Mouse (Mus musculus): ENCODE measurements around the gene Mfn2.

The Mfn2 gene

DNA sequence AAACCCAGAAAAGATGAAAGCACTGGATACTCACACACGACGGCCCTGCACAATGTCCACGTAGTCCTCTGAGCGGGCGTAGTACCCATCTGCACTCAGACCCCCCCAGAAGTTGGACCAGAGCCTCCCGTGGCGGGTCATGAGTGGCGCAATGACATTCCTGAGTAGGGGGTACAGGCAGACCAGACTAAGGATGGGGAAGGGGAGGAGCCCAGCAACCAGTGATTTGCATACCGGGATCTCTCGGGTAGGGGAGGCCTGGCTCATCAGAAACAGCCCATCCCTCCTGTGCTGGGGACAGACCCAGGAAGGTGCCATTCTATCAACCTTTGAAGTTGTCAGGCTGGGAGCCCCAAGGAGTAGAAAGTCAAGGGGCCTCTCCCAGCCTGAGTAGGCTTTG lies 16.5 kb upstream of the Mfn2 start:
- in situ Hi-C loops (cut with MboI; ENCODE audit: unreplicated experiment in 2 of 2) = no loop called here

DNA sequence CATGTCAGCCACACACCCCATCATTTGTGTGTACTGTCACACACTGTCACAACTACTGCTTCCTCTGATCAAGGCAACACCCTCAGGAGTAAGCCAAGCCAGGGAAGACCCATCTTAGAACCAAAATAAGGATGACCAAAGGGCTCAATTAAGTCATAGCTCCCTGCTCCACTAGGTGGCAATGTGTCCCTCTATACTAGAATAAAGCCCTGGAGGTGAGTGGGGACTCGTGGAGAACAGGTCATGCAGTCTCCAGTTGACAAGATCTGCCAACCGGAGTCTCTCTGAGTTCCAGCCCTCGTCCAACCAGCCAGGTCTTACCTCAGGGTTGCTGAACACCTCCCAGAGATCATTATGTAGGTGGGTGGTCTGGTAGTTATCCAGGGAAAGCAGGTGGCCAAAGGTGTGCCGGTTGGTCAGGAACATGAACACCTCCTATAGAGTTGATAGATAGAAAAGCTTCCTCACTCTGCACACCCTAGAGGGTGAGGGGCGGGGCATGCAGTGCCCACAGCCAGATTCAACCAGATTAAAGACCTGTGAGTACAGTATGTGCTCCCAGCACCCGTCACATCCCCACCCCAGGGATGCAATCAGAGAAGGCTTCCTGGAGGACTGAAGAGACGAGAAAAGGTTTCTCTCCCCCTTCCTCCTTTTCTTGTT lies 14.1 kb upstream of the Mfn2 start:
- in situ Hi-C loops (cut with MboI; ENCODE audit: unreplicated experiment in 2 of 2) = no loop called here

DNA sequence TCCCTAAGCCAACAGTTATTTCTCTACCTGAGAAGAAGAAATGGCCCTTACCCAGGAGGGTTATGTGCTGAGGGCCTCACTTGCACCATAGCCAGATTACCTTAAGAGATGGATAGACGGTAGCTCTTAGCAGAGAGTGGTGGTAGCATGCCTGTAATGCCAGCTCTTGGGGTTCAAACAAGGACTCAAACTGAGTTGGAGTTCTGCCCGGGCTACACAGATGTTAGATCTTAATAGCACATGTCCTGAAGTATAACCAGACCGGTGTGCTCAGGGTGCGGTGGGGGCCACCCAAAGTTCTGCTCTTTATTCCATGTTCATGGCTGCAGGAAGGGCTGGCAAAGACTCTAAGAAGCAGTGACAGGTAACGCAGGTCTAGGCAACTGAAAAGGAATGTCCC lies 5.0 kb upstream of the Mfn2 start:
- in situ Hi-C loops (cut with MboI; ENCODE audit: unreplicated experiment in 2 of 2) = no loop called here

DNA sequence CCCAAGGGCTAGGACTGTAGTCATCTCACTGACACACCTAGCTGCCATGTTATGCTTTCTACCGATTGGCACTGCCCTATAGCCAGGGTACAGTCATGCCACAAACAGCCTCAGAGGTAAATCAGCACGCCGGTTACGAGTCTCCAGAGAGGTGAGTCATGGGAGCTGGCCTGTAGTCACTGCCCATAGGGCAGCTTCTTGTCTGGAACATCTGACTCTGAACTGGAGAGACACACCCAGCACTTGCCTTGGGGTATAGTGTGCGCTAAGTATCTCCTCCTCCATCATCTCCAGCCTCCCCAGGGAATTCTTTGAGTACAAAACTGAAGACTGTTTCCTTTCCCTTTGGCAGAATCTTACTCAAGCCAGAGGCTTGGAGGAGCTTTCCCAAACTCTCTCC lies 1.7 kb upstream of the Mfn2 start:
- in situ Hi-C loops (cut with MboI; ENCODE audit: unreplicated experiment in 2 of 2) = no loop called here

DNA sequence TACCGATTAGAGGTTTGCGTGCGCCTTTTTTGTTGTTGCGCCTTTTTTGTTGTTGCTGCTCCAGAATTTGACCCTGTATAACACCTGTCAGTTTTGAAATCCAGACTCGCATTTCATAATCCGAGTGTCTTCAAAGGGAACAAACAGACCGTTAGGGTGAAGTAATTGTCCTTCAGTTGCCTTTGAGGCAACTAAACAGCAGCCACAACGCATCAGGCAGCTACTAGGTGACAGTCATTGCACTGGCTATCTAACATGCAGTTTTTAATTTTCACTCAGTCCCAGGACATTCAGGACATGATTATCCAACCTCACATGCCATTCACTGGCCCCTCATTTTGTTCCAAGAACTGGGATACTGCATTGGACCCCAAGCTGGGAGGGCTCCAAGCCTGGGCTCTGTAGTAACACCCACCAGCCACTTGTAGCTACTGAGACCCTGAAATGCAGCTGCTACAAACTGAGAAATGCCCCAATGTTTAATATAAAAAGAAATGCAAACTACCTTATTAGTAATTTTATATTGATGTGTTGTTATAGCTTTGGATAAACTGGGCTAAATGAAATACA lies 671 bp upstream of the Mfn2 start:
- in situ Hi-C loops (cut with MboI; ENCODE audit: unreplicated experiment in 2 of 2) = no loop called here

DNA sequence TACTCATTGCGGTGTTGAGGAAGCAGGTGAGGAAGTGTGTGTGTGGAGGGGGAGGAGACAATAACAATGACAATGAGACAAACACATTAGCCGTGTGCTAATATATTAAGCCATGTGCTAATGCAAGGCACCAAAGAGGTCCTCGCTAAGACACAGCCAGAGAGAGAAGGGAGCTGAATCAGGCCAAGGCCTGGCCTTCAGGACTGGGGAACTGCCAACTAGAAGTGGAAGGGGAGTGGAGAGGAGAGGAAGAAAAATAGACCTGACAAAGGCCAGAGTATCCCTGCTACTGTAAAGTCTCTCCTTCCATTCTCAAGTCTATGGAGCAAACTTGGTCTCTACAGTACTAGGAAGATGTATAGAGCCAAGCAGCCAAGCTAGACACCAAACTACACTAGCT lies 903 bp downstream of the Mfn2 start:
- in situ Hi-C loops (cut with MboI; ENCODE audit: unreplicated experiment in 2 of 2) = loop anchor here in 1 of 2 experiments (5.0 kb wide), 1 partner anchor 36 kb away; the partner anchor contains the start of genes Fv1 and Miip

DNA sequence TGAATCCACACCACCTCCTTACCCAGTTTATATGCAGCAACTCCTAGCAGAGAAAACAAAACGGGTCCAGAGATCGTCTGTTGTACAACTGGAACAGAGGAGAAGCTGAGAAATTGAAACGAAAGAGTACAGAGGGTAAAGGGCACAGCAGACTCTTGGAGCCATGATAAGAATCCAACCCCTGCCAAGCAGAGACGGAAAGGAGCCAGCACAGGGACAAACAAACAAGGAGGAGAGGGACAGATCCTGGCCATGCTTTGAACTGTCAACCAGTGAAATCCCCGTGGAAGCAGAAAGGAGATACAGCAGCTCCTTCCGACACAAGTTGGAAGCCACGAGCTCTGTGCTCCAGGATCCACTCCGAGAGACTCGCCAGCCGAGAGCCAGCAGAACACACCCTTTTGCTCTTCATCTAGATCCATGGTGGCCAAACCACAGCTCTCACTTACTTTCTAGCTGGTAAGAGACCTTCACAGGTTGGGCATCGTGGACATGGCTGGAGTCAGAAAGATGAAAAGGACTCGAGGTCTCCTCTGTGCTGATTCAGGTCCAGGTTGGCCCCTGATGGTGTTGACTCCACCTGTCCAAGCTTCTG lies 1.5 kb downstream of the Mfn2 start:
- in situ Hi-C loops (cut with MboI; ENCODE audit: unreplicated experiment in 2 of 2) = loop anchor here in 1 of 2 experiments (5.0 kb wide), 1 partner anchor 36 kb away; the partner anchor contains the start of genes Fv1 and Miip

DNA sequence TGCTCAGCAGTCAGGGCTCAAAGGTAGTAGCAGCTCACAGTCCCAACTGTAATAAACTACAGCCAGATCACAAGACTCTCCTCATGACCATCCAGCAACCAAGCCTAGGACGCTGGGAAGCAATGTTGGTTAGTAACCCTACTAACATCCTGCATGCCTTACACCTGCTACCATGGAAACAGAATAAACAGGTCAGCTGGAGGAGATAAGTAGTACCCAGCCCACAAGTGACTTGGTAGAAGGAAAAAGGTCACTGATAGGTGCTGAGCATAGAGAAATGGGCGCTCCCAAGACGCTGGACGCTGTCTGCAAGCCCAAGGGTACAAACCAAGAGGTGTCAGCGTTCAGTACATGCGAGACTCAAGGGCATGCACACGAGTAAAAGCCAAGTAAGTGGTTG lies 4.1 kb downstream of the Mfn2 start:
- in situ Hi-C loops (cut with MboI; ENCODE audit: unreplicated experiment in 2 of 2) = loop anchor here in 1 of 2 experiments (5.0 kb wide), 1 partner anchor 33 kb away; the partner anchor contains the start of genes Fv1 and Miip

DNA sequence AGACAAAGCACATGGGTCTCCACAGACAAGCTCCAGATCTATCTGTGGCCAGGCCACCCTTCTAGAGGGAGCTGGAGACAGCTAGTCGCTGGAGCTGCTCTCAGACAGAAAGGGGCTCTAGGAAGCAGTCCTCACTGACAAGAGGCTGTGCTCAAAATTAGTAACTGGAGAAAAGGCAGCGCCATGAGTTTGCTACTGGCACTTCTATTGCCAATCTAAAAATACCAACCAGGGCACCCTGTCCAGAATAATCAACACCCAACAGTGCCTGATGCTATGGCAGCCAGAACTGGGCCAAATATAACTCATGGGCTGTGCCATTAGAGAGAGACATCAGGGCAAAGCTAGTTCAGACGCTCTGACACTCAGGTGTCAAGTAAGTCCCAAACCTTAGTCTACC lies 7.2 kb downstream of the Mfn2 start:
- in situ Hi-C loops (cut with MboI; ENCODE audit: unreplicated experiment in 2 of 2) = no loop called here

DNA sequence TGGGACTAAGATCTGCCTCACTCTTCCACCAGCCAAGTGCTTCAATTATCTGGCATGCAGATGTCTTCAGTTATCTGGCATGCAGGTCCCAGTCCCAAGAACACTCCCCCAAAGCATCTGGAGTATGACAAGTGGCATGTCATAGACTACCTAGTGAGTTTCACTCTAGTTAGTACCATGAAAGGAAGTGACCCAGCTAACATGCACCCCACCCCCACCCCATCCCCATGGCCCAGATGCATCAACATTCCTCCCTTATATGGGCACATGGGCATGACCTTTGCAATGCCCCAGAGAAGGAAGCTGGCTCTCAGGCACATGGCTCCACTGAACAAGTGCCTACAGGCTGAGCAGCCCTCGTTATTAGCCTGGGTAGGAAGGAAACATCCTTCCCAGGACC lies 8.1 kb downstream of the Mfn2 start:
- in situ Hi-C loops (cut with MboI; ENCODE audit: unreplicated experiment in 2 of 2) = no loop called here

DNA sequence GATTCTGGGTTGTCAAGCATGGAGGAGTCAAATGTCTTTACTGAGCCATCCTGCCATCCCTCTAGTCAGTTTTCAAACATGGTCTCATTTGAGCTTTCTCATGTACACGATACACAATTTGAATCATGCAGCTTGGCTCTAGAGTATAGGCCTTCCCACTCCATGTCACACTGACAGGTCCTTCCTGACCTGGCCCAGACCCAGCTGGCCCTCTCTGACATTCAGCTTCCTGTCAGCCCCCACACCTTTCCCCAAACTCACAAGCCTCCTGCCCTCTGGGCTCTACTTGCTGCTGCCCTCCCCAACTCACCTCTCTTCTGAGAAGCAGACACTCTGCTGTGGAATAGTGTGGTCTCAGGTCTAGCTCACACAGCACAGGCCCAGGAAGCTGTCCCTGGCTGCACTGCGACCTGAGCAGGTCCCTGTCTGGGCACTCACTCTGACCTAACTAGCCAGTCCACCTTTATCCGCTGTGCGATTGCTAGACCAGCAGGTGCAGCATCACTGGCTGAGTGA lies 8.6 kb downstream of the Mfn2 start:
- in situ Hi-C loops (cut with MboI; ENCODE audit: unreplicated experiment in 2 of 2) = no loop called here

DNA sequence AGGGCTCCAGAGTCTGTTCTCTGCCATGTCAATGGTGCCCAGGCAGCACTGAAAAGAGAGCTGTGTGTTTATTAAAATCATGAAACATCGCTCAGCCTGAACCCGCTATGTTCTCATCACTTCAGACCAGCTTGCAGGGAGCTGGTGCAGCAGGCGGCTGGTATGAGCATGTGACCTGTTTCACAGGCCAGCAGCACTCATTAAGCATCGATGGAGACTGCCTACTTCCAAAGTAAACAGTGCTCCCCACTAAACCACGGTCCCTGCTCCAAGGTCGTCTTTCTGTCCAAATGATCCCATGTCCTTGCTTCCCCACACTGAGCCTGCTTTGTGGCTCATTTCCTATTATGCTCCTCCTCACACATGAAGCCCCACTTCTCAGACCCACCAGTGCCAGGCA lies 14.2 kb downstream of the Mfn2 start:
- in situ Hi-C loops (cut with MboI; ENCODE audit: unreplicated experiment in 2 of 2) = no loop called here

DNA sequence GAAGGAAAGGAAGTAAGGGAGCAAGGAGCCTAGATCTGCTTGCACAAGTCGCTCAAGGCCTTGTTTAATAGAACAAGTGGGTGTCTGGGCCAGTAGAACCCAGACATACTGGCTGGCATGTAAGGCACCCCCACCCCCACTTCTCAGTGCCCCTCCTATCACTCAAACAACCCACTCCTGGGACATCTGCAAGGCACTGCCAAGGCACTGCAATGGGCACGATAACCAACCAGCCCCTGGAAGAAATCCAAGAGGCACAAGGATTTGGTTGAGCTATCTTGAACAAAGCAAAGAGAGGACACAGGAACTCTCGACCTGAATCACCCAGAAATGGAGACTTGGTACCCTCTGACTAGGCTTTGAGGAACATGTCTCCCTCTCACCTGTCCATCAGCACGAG lies 16.3 kb downstream of the Mfn2 start:
- in situ Hi-C loops (cut with MboI; ENCODE audit: unreplicated experiment in 2 of 2) = no loop called here

DNA sequence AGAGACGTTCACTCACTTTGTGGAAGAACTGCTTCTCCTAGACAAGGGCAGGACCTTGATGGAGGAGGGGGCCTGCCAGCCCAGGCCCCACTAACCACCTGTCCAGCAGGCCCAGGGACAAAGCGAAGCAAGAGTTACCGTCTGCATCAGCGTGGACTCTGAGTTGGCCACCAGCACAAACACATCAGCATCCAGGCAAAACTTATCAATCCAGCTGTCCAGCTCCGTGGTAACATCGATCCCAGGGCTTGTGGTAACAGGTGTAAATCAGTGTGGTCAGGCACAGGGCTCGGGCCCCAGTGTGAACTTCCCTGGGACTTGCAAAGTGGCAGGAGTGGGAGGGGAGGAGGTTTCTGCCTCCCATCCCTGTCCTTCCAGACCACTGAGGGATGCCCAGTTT lies 17.2 kb downstream of the Mfn2 start:
- in situ Hi-C loops (cut with MboI; ENCODE audit: unreplicated experiment in 2 of 2) = no loop called here

DNA sequence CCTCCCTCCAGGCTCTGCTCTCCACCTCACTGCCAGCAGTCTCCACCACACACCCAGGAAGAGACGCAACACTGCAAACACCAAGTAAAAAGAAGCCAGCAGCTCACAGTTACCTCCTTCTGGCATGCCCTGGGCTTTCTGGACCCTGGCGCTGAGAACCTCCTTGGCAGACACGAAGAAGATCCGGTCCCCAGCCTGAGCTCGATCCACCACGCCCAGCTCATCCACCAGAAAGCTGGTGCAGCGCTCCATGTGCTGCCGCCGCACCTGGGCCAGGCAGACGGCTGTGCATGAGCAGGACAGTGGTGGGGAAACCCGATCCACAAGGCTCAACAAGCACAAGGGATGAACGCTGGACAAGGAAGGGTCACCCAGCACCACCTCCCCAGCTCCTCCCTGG lies 18.3 kb downstream of the Mfn2 start:
- in situ Hi-C loops (cut with MboI; ENCODE audit: unreplicated experiment in 2 of 2) = no loop called here

DNA sequence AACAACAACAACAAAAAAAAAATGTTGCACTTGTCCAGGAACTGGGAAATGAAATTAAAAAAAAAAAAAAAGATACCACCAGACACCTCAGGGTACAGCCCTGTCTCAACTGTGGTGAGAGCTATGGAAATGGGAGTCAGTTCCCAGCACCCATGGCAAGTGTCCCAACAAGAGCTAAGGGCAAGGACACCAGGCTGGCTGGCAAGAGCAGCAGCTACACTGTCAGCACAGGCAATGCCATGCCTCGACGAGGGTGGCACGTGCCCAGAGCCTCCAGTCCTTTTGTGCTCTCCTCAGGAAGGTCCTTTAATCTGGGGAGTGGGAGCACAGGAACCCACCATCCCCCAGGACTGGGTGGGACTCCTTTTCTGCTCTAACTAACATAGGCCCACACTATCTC lies 20.4 kb downstream of the Mfn2 start:
- in situ Hi-C loops (cut with MboI; ENCODE audit: unreplicated experiment in 2 of 2) = no loop called here

DNA sequence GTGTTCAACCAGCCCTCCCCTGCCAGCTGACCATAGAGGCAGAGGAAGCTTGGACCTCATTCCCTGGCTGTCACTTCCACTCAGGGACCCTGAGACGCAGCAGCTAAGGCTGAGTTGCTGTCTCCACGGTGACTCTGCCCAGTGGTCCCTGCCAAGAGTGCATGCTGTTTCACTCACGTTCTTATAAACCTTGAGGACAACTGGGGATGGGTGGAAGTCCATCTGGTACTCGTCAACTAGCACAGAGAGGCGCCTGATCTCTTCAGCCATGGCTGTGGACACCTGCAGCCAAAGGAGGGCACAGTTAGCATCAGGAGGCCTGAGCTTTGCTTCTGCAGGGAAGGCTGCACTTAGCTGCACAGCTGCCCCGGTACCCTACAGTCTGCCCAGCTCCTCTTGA lies 21.5 kb downstream of the Mfn2 start:
- in situ Hi-C loops (cut with MboI; ENCODE audit: unreplicated experiment in 2 of 2) = no loop called here

DNA sequence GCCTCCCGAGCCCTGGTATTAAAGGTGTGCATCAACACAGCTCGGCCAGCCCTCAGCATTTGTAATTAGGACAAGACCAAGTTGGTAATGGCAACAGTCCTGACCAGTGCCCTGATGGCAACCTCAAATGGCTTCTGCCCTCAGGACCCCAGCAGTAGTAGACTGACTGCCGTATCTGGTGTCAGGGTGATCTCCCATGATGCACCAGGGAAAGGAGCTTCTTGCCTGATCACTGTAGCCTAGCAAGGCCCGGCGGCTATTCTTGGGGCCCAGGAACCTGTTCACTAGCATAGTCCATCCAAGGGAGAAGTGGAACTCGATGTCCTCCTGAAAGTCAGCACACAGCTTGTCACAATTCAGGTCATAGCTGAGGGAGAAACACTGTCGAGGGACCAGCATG lies 22.7 kb downstream of the Mfn2 start:
- in situ Hi-C loops (cut with MboI; ENCODE audit: unreplicated experiment in 2 of 2) = no loop called here

DNA sequence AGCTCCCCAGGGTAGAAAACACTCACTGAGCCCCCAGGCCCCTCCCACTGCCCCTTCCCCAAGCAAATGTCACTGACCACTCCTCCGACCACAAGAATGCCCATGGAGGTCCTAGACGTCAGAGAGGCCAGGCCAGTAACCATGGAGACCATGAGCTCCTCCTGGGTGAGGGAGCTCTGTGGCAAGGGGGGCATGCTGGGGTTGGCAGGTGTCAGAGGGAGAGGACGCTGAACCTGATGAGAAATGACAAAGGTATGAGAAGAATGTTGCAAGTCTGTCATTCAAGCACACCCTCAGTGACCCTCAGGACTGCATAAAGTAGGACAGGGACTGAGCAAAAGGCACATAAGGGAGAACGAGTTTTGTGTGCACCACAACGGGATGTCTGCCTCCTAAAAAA lies 24.6 kb downstream of the Mfn2 start:
- in situ Hi-C loops (cut with MboI; ENCODE audit: unreplicated experiment in 2 of 2) = no loop called here

DNA sequence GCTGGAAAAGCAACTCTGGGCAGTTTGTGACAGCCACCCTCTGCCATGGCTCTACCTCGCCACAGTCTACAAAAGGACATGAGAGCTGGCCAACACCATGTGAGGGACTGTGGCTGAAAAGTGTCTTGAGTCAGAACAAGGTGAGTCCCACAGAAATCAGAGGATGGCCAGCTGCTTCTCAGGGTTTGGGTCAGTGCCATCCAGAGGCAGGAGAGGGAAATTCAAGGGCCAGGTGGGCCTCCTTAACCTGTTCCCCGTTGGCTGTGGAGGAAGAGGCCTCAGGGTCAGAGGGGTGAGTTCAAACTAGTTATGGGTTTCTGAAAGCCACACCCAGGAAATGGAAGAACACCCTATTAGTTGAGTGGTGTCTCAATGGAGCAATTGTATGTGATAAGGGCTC lies 25.0 kb downstream of the Mfn2 start:
- in situ Hi-C loops (cut with MboI; ENCODE audit: unreplicated experiment in 2 of 2) = no loop called here

DNA sequence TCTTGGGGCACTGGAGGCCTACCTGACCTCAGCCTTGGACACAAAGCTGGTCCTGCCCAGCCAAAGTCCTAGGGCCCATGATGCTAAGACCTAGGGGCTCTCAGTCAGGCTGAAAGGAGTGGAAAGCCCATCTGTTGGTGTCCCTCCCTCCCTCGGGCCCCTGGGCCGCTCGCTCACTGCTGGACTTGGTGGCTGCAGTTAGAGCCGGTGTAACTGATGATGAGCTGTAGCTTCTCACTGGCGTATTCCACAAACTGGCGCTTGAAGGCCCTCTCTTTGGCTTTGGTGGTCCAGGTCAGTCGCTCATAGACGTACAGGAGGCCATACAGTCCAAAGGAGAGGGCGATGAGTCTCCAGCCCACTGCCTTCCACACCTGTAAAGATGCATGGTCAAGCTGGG lies 26.0 kb downstream of the Mfn2 start:
- in situ Hi-C loops (cut with MboI; ENCODE audit: unreplicated experiment in 2 of 2) = no loop called here

Data from v-Abl transformed pro-B cells (cell line).